Mouse (Mus musculus) MEL (cell line): Measurements from ENCODE around the gene Ccdc22. TPM values are rescaled to one million over a fixed set of nuclear protein-coding genes. Genes with fewer than 3 reads are reported as not detected.

Experiments
- DNase-seq: peaks from one replicate; pipeline ENCODE4 v3.0.0; 2011; ENCODE audit warnings: low read depth, low spot score
- H3K27ac ChIP-seq: 2 replicates; pipeline ENCODE4 v1.5.1; 2012; ENCODE audit warnings: low read depth, mild to moderate bottlenecking, control low read depth, low read length, moderate library complexity; ENCODE audit not compliant: control insufficient read depth
- H3K27me3 ChIP-seq, 2 experiments: fragments of 150-350 bp in 1 of 2; sonication (generic) in 1 of 2; 2 replicates each; pipeline ENCODE4 v1.6.1; 2012; ENCODE audit warnings: low read length in 2 of 2, mild to moderate bottlenecking in 2 of 2, improper control_type of control experiment in 1 of 2, moderate library complexity in 1 of 2; ENCODE audit not compliant: insufficient read depth in 2 of 2, control insufficient read depth in 1 of 2
- H3K36me3 ChIP-seq, 2 experiments: 2 replicates each; pipeline ENCODE4 v1.6.1; 2012 to 2014; ENCODE audit warnings: low read length in 2 of 2, improper control_type of control experiment in 1 of 2, inconsistent platforms in 1 of 2, mild to moderate bottlenecking in 1 of 2; ENCODE audit not compliant: insufficient read depth in 2 of 2, control insufficient read depth in 1 of 2
- H3K4me1 ChIP-seq, 2 experiments: fragments of 150-350 bp in 1 of 2; sonication (generic) in 1 of 2; 2 replicates each; pipeline ENCODE4 v1.6.1; 2012; ENCODE audit warnings: low read length in 2 of 2, improper control_type of control experiment in 1 of 2, mild to moderate bottlenecking in 1 of 2; ENCODE audit not compliant: insufficient read depth in 2 of 2, control insufficient read depth in 1 of 2
- H3K4me3 ChIP-seq, 2 experiments: fragments of 150-350 bp in 1 of 2; sonication (generic) in 1 of 2; 2 replicates each; pipeline ENCODE4 v1.5.1; 2012; ENCODE audit warnings: low read depth in 2 of 2, low read length in 2 of 2, mild to moderate bottlenecking in 2 of 2, moderate library complexity in 2 of 2, control low read depth in 1 of 2, improper control_type of control experiment in 1 of 2; ENCODE audit not compliant: control insufficient read depth in 1 of 2, insufficient read depth in 1 of 2
- H3K79me2 ChIP-seq: 2 replicates; pipeline ENCODE4 v1.6.1; 2012; ENCODE audit warnings: mild to moderate bottlenecking, low read length, moderate library complexity; ENCODE audit not compliant: control insufficient read depth, poor library complexity, insufficient read depth
- H3K9ac ChIP-seq: 2 replicates; pipeline ENCODE4 v1.6.1; 2012; ENCODE audit warnings: low read depth, mild to moderate bottlenecking, control low read depth, low read length, moderate library complexity; ENCODE audit not compliant: control insufficient read depth, poor library complexity, severe bottlenecking
- H3K9me3 ChIP-seq: fragments of 150-350 bp; sonication (generic); replicated peaks from 2 replicates; pipeline ENCODE4 v1.6.1; 2012; ENCODE audit warnings: mild to moderate bottlenecking, low read length, improper control_type of control experiment, moderate library complexity; ENCODE audit not compliant: insufficient read depth
- CHD2 ChIP-seq: IDR thresholded peaks from 2 replicates; pipeline ENCODE4 v1.6.1; 2011; ENCODE audit warnings: low read length, improper control_type of control experiment
- E2F4 ChIP-seq: IDR thresholded peaks from 2 replicates; pipeline ENCODE4 v1.6.1; 2011; ENCODE audit warnings: low read depth, low read length, improper control_type of control experiment, borderline replicate concordance
- ELF1 ChIP-seq: IDR thresholded peaks from 2 replicates; pipeline ENCODE4 v1.6.1; 2014; ENCODE audit warnings: low read depth, mild to moderate bottlenecking, inconsistent platforms, low read length, improper control_type of control experiment, moderate library complexity
- ETS1 ChIP-seq: IDR thresholded peaks from 2 replicates; pipeline ENCODE4 v1.6.1; 2012; ENCODE audit warnings: low read depth, mild to moderate bottlenecking, inconsistent platforms, low read length, improper control_type of control experiment, moderate library complexity
- GABPA ChIP-seq: IDR thresholded peaks from 2 replicates; pipeline ENCODE4 v1.6.1; 2012; ENCODE audit warnings: low read depth, mild to moderate bottlenecking, inconsistent platforms, low read length, improper control_type of control experiment, moderate library complexity
- GATA1 ChIP-seq: IDR thresholded peaks from 2 replicates; pipeline ENCODE4 v1.6.1; 2011; ENCODE audit warnings: low read depth, low read length, improper control_type of control experiment
- JUND ChIP-seq: IDR thresholded peaks from 2 replicates; pipeline ENCODE4 v1.6.1; 2011; ENCODE audit warnings: low read depth, mild to moderate bottlenecking, improper control_type of control experiment, low read length
- MAZ ChIP-seq: IDR thresholded peaks from 2 replicates; pipeline ENCODE4 v1.6.1; 2012; ENCODE audit warnings: low read depth, mild to moderate bottlenecking, inconsistent platforms, low read length, improper control_type of control experiment
- MEF2A ChIP-seq: IDR thresholded peaks from 2 replicates; pipeline ENCODE4 v1.6.1; 2014; ENCODE audit warnings: low read depth, mild to moderate bottlenecking, inconsistent platforms, low read length, improper control_type of control experiment; ENCODE audit not compliant: poor library complexity, insufficient replicate concordance, severe bottlenecking; ENCODE audit errors: extremely low read depth
- MYB ChIP-seq: IDR thresholded peaks from 2 replicates; pipeline ENCODE4 v1.6.1; 2011; ENCODE audit warnings: mild to moderate bottlenecking, low read depth, low read length, improper control_type of control experiment
- MYC ChIP-seq: IDR thresholded peaks from 2 replicates; pipeline ENCODE4 v1.6.1; 2011; ENCODE audit warnings: low read depth, mild to moderate bottlenecking, low read length, improper control_type of control experiment, moderate library complexity
- RAD21 ChIP-seq: IDR thresholded peaks from 2 replicates; pipeline ENCODE4 v1.6.1; 2011; ENCODE audit warnings: mild to moderate bottlenecking, low read depth, low read length, improper control_type of control experiment
- TAL1 ChIP-seq: IDR thresholded peaks from 2 replicates; pipeline ENCODE4 v1.6.1; 2012; ENCODE audit warnings: mild to moderate bottlenecking, inconsistent platforms, low read length, moderate library complexity, mixed read lengths
- TBP ChIP-seq: IDR thresholded peaks from 2 replicates; pipeline ENCODE4 v1.8.0; 2011; ENCODE audit warnings: low read depth, low read length, improper control_type of control experiment
- UBTF ChIP-seq: IDR thresholded peaks from 2 replicates; pipeline ENCODE4 v1.6.1; 2012; ENCODE audit warnings: low read depth, mild to moderate bottlenecking, inconsistent platforms, low read length, improper control_type of control experiment, moderate library complexity, borderline replicate concordance; ENCODE audit not compliant: insufficient read depth
- USF1 ChIP-seq: IDR thresholded peaks from 2 replicates; pipeline ENCODE4 v1.6.1; 2014; ENCODE audit warnings: low read depth, mild to moderate bottlenecking, inconsistent platforms, low read length, improper control_type of control experiment, moderate library complexity
- ZC3H11A ChIP-seq: IDR thresholded peaks from 2 replicates; pipeline ENCODE4 v1.6.1; 2012; ENCODE audit warnings: low read depth, mild to moderate bottlenecking, inconsistent platforms, low read length, improper control_type of control experiment
- ZKSCAN1 ChIP-seq: IDR thresholded peaks from 2 replicates; pipeline ENCODE4 v1.6.1; 2012; ENCODE audit warnings: low read depth, mild to moderate bottlenecking, inconsistent platforms, low read length, improper control_type of control experiment, moderate library complexity
- ZMIZ1 ChIP-seq: IDR thresholded peaks from 2 replicates; pipeline ENCODE4 v1.6.1; 2012; ENCODE audit warnings: low read depth, mild to moderate bottlenecking, inconsistent platforms, low read length, improper control_type of control experiment, moderate library complexity
- ZNF384 ChIP-seq: IDR thresholded peaks from 2 replicates; pipeline ENCODE4 v1.6.1; 2012; ENCODE audit warnings: low read depth, mild to moderate bottlenecking, inconsistent platforms, low read length, improper control_type of control experiment
- polyA plus RNA-seq, 2 experiments: library from polyadenylated mRNA; stranded (reverse) in 1 of 2; unstranded in 1 of 2; fragments of >175 nt in 1 of 2; fragments of >200 nt in 1 of 2; gene quantifications; 2 replicates each; pipeline versions ENCODE4 v1.2.1 to v1.2.4; 2012; ENCODE audit warnings: low replicate concordance in 2 of 2, low read depth in 1 of 2; ENCODE audit not compliant: insufficient read length in 2 of 2, insufficient read depth in 1 of 2, missing spikeins in 1 of 2
- total RNA-seq: library from RNA; depleted of rRNA; stranded (reverse); fragments of 300-350 nt; gene quantifications from 2 replicates; pipeline ENCODE4 v1.2.3, GENCODE M21; 2012

Gene Ccdc22
- total and polyA plus RNA-seq, 3 experiments = 36.1 to 37.9 TPM; not detected in 1

DNA sequence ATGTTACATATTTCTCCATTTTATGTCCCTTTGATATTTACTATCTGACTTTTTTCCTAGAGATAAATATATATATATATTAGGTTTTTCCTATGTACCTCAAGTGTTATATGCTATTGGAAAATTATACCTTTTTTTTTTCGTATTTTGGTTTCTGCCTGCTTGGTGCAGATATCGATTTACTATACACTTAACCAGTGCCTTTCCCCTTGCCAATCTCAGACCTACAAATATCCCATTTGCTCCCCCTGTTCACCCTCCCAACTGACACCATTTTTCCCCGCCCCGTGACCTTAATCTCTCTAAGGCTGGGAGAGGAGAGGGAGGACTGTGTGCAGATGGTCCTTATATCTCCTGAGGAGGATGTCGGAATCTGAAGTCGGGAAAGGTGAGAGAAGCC is 1.5 kb upstream of the Ccdc22 start, which contains the start of gene Cacna1f:
Cacna1f (plus strand) TSS at position 301 of the 400 bp plus-strand sequence.
- Histone ChIP-seq H3K9me3 (no peaks in the 10 kb centered on the region), H3K27me3 (peaks cover 0 to 4% of the 10 kb centered on the region in 2 experiments; a peak in 1 of 4 replicates), H3K27ac (no peak within 1 kb of the TSS), H3K4me3 (no peak within 1 kb of the TSS), H3K36me3 (peaks cover 0 to 5% of the 10 kb centered on the region in 2 experiments; a peak in 3 of 4 replicates), H3K9ac (no peak within 1 kb of the TSS; the same call in 1 of the 2 replicates), H3K79me2 (peaks cover 5% of the 10 kb centered on the region; the same call in 1 of the 2 replicates), H3K4me1 (peaks cover 0 to 12% of the 10 kb centered on the region in 2 experiments; a peak in 2 of 4 replicates)
- TF ChIP-seq GATA1 (no peak), CHD2 (no peak), UBTF (no peak)
- DNase-seq = no peak

- Histone ChIP-seq H3K4me3 (peak overlapping the region; percentile 49 to 66), H3K9ac (peak overlapping the region; percentile 32; the same call in 1 of the 2 replicates), H3K27me3 (peaks cover 0 to 2% of the 10 kb centered on the region in 2 experiments; a peak in 1 of 4 replicates), H3K4me1 (peaks cover 0 to 12% of the 10 kb centered on the region in 2 experiments; a peak in 2 of 4 replicates), H3K79me2 (peaks cover 5% of the 10 kb centered on the region; the same call in 1 of the 2 replicates), H3K27ac (no peak overlapping the region), H3K9me3 (no peaks in the 10 kb centered on the region), H3K36me3 (peaks cover 0 to 5% of the 10 kb centered on the region in 2 experiments; a peak in 3 of 4 replicates)
- DNase-seq = no peak
- peak; percentile 47; the same call in 1 of the 2 replicates for TF ChIP-seq ZMIZ1
- TF ChIP-seq TAL1 = no peak
Observed at GRCm38 (mm10) chrX:7605575-7605941, 241 bp upstream of the Ccdc22 start.

DNA sequence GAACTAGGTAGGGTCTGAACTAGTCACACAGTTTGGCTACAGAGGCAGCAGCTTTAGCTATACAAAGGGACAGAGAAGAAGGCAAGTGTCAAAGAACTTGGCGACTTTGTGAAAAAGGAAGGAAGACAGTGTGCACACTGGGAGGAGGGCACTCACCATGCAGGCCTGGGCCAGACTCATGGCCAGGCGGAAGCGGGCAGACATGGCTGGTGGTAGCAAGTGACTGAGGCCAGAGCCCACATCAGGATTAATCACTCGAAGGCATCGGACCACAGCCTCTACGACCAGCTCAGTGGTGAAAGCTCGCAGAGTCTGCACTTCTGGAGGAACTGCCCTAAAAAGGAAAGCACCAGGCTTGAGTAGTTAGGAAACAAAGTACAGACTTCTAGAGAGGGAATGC is 1.3 kb downstream of the Ccdc22 start:
- Histone ChIP-seq H3K9ac (peak overlapping the region; percentile 76; the same call in 1 of the 2 replicates), H3K27me3 (peaks cover 0 to 2% of the 10 kb centered on the region in 2 experiments; a peak in 1 of 4 replicates), H3K79me2 (peaks cover 5% of the 10 kb centered on the region; the same call in 1 of the 2 replicates)
- no peak for TF ChIP-seq TBP
- TF ChIP-seq ETS1 = no peak
- no peak for TF ChIP-seq USF1
- no peak for TF ChIP-seq ZC3H11A
- no peak for TF ChIP-seq RAD21
- TF ChIP-seq MYC = no peak
- TF ChIP-seq E2F4 = no peak
- no peak for TF ChIP-seq MYB
- TF ChIP-seq JUND = no peak
- no peak for TF ChIP-seq MEF2A
- TF ChIP-seq MAZ = no peak
- TF ChIP-seq GABPA = no peak
- TF ChIP-seq ZKSCAN1 = no peak
- no peak for TF ChIP-seq ELF1
- TF ChIP-seq ZNF384 = no peak
- TF ChIP-seq, all 39 proteins: peak for 0
- Histone ChIP-seq H3K27ac (no peak overlapping the region), H3K9me3 (no peaks in the 10 kb centered on the region), H3K4me3 (no peak overlapping the region), H3K4me1 (peaks cover 0 to 12% of the 10 kb centered on the region in 2 experiments; a peak in 2 of 4 replicates), H3K36me3 (peaks cover 0 to 5% of the 10 kb centered on the region in 2 experiments; a peak in 3 of 4 replicates)
- no peak for DNase-seq
